Mouse (Mus musculus) embryonic fibroblast, embryonic 13.5 days (primary cell): ENCODE results near the gene Lyzl6. TPM values are rescaled to one million over a fixed set of nuclear protein-coding genes. Genes with fewer than 3 reads are reported as not detected.

Experiments
- H3K27ac ChIP-seq: 2 replicates; pipeline ENCODE4 v1.5.1; 2012; ENCODE audit warnings: low read length, control low read depth, inconsistent platforms; ENCODE audit not compliant: insufficient read depth
- H3K4me1 ChIP-seq: 2 replicates; pipeline ENCODE4 v1.6.1; 2011; ENCODE audit warnings: low read length; ENCODE audit not compliant: control insufficient read depth, insufficient read depth
- H3K4me3 ChIP-seq: 2 replicates; pipeline ENCODE4 v1.5.1; 2011; ENCODE audit warnings: mild to moderate bottlenecking, control low read depth, low read length; ENCODE audit not compliant: insufficient read depth
- CTCF ChIP-seq: IDR thresholded peaks from 2 replicates; pipeline ENCODE4 v1.5.1; 2011; ENCODE audit warnings: mild to moderate bottlenecking, control low read depth, low read length, moderate library complexity, borderline replicate concordance; ENCODE audit not compliant: insufficient read depth
- POLR2A ChIP-seq: IDR thresholded peaks from 2 replicates; pipeline ENCODE4 v1.6.1; 2011; ENCODE audit warnings: low read depth, mild to moderate bottlenecking, control low read depth, low read length, moderate library complexity
- polyA plus RNA-seq: library from polyadenylated mRNA; stranded (reverse); fragments of >200 nt; gene quantifications from 2 replicates; pipeline ENCODE4 v1.2.4, GENCODE M21; 2011; ENCODE audit warnings: low read depth; ENCODE audit not compliant: missing spikeins, insufficient read length

Lyzl6 gene
- polyA plus RNA-seq, 1 experiment, result not detected

DNA sequence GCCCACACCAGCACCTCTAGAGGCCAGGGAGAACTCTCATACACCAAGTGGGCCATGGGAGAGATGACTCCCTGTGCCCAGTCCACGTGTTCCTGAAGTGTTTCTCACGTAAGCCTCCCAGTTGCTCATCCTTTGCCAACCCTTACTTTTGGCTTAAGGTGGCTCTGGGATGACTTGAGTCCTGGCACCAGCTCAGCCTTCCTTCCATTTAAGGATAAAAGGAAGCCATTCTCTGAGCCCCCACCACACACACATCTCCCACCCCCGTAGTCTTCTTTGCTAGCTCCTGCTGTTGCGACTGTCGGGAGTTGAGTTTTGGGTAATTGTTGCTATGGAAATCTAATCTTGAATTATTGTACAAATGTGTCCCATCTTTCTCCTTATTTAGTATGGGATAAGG, 23.9 kb upstream of the Lyzl6 start:
- TF ChIP-seq POLR2A (no peak), CTCF (no peak)
- no peaks in the 10 kb centered on the region for H3K4me1 ChIP-seq
- H3K27ac ChIP-seq, result no peak overlapping the region
- H3K4me3 ChIP-seq, result no peak overlapping the region

DNA sequence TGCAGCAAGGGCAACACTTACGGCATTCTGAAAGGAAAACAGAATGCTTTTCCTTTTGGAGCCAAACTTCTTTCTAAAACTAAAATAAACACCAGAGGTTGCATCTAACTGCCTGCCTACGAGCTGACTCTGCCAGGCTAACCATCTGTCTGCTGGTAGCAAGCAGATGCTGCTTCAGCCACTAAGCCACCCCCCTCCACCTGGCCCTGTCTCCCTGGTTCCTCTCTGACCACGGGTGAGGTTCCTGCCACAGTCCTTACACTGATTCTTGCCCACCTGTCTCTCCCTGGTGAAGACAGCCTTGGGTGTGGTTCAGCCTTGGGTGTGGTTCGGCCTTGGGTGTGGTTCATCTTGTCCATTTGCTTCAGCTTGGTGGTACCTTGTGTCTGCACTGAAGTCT, 23.2 kb upstream of the Lyzl6 start:
- Histone ChIP-seq H3K4me1 (no peaks in the 10 kb centered on the region), H3K4me3 (no peak overlapping the region), H3K27ac (no peak overlapping the region)
- no peak for TF ChIP-seq CTCF
- no peak for TF ChIP-seq POLR2A

DNA sequence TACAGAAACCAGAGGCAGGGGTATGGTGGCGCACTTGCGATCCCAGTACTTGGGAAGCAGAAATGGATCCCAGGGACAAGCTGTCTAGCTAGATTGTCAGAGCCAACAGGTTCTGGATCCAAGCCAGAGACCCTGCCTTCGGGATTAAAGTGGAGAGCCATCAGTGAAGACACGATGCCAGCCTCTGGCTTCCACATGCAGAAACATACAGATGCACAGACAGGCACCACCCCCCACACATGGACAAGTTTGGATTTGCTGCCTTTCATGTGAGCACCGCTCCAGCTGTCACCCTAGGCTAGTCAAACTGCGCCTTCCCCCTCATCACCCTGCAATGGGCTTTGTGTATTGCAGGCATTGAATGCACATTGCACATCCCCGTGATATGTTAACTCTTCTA, 19.5 kb upstream of the Lyzl6 start:
- H3K27ac ChIP-seq, result no peak overlapping the region
- H3K4me3 ChIP-seq, result no peak overlapping the region
- TF ChIP-seq CTCF, result no peak
- TF ChIP-seq POLR2A, result no peak
- no peaks in the 10 kb centered on the region for H3K4me1 ChIP-seq

DNA sequence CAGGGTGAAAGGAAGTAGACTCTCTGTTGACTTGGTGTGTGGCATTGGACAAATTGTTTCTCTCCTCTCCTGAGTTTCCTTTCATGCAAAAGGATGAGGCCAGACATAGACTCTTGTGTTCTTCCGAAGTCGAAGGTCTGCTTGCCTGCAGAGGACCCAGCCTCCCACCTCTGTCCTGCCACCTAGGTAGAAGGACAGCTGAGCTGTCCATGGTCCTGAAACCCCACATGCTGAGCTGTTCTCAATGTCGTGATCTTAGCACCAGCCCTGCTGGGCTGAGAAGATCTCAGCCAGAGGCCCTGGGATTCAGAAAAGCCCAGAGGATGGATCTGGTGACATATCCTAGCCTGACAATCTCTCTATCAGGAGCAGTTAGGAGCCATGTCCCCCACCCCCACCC, 17.8 kb upstream of the Lyzl6 start:
- Histone ChIP-seq H3K4me3 (no peak overlapping the region), H3K4me1 (no peaks in the 10 kb centered on the region), H3K27ac (no peak overlapping the region)
- TF ChIP-seq POLR2A, result no peak
- TF ChIP-seq CTCF, result no peak

DNA sequence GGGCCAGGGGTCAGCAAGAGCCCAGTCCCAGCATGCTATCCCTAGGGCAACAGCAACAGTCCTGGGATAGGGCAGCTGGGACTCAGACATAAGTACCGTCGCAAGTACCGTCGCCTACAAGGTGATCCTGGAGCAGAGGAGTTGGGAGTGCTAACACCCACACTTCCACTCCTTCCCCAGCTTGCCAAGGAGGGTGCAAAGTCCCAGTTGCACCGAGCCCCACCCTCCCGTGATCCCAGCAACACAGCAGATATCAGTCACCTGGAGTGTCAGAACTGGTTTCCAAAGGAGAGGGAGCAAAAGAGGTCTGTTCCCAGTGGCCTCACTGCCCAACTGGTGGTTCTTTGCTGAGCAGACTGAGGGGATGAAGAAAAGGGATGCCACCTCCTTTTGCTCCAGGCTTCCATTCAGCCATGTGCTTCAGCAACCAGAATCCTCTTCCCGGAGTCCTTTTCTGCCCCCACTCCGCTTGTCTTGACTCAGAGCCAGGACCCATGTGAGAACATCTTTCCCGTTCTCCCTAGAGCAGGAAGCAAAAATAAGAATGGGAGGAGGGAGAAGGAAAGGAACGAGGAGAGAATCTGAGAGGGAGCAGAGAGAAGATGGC, 14.8 kb upstream of the Lyzl6 start:
- TF ChIP-seq POLR2A (no peak), CTCF (no peak)
- no peaks in the 10 kb centered on the region for H3K4me1 ChIP-seq
- no peak overlapping the region for H3K27ac ChIP-seq
- no peak overlapping the region for H3K4me3 ChIP-seq

DNA sequence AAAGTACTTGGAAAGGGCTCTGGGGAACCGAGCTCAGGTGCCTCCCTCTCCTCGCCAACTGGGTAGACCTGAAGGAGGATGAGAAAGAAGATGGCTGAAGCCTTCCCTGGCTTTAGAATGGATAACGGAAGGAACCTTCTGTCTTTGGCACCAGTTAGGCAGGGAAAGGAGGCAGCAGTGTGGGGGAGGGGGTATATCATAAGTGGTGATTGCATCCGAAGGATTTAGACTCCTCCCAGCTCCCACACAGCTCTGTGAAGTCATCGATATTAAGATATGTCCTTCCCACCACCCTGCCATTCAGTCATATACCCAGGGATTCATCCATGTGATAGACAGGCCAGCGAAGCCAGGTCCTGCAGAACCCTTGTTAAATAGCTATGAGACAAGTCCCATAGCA, 12.7 kb upstream of the Lyzl6 start:
- no peaks in the 10 kb centered on the region for H3K4me1 ChIP-seq
- H3K27ac ChIP-seq, result no peak overlapping the region
- TF ChIP-seq POLR2A, result no peak
- no peak overlapping the region for H3K4me3 ChIP-seq

DNA sequence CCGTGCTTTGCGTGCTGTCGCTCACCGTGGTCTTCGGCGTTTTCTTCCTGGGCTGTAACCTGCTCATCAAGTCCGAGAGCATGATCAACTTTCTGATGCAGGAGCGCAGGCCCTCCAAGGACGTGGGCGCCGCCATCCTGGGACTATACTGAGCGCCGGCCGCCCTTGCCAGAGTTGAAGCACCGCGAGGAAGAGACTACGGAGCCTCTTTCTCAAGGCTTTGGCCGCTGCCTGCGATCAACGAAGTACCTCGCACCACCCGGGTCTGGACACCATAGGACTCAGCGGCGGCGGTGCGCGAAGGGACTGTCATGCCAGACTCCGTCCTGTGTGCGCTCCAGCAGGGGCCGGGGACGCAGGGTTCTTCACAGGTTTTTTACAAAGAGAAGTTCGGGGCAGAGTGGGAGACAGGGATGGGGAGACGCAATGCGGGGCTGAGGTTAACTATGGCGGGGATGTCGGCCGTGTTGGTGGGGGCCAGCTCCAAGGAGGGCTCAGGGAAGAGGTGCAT, 11.3 kb upstream of the Lyzl6 start:
- no peak for TF ChIP-seq CTCF
- TF ChIP-seq POLR2A, result no peak
- Histone ChIP-seq H3K27ac (no peak overlapping the region), H3K4me3 (no peak overlapping the region), H3K4me1 (no peaks in the 10 kb centered on the region)

DNA sequence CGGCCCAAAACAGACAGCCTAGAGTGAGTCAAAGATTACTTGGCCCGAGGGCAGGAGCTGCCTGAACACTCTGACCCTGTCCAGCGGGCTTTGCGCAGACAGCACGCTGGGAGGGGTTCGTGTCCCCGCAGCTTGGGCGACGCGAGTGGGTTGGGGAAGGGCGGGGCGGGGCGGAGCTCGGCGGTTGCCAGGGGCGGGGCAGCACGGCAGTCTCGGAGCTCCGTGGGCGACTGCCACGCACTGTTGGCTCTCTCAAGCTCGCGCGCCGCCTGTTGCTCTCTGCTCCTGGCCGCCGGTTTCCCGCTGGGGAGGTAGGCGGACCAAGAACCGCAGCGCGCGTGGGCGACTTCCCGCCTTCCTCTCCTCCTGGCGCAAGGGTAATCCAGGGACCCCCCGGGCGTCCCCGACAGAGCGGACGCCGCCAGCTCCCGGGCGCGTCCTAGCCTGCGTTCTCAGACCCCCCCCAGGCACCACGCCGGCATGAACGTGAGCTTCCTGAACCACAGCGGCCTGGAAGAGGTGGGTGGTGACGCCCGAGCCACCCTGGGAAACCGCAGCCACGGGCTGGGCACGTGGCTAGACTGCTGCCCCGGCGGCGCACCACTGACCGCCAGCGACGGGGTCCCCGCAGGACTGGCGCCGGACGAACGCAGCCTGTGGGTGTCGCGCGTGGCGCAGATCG, 10.8 kb upstream of the Lyzl6 start, which contains the start of gene Rprml:
Gene Rprml (plus strand): TSS at position 270 of the 682 bp plus-strand sequence.
- H3K27ac ChIP-seq, result no peak within 1 kb of the TSS
- H3K4me3 ChIP-seq, result no peak within 1 kb of the TSS
- TF ChIP-seq CTCF (no peak), POLR2A (no peak)
- H3K4me1 ChIP-seq, result no peaks in the 10 kb centered on the region

DNA sequence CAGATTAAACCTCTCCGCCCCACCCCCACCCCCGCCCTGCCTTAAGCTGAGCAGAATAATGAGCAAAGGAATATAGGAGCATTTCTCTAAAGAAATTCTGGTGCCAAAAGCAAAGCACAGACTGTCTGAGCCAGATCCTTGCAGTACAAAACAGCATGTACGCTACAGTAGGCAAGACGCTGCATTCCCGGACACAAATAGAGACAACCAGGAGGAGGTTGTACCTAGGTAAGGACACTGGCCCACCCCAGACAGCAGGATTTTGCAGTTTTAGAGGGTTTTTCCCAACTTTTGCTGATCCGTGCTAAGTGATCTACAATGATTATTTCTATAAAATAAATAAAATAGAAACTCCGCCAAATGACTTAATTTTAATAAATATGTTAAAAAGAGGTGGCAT, 10.0 kb upstream of the Lyzl6 start:
- H3K4me1 ChIP-seq, result no peaks in the 10 kb centered on the region
- no peak overlapping the region for H3K4me3 ChIP-seq
- H3K27ac ChIP-seq, result no peak overlapping the region
- TF ChIP-seq POLR2A (no peak), CTCF (no peak)

DNA sequence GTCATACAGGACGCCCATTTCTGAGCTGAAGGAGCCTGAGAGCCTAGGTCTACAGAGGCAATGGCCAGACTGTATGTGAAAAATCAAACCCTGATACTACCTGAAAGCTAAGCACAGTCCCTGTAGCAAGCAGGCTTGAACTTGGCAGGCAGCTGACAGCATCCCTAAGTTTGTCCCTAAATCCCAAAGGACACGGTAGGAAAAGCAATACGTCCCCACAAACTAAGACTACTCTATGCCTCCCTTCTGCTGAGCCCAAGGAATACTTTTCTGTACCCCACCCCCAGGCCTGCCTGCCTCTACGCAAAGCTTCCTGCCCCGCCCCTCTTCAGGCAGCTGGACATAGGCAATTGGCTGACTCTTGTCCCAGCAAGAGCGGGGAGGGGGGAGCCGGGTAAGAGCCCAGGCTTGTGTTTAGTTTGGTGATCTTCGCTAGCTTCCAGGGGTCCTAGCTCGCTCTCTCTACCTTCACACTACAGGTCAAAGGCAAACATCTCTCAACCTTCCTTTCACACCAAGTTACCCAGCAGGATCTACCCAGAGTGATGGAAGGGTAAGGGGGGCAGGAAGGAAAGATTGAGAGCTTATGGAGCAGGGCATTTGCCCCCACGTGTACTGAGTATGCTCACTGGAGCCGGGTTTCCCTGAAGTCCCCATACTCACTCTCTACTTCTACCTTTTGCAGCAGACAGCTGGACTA, 9.4 kb upstream of the Lyzl6 start:
- Histone ChIP-seq H3K4me3 (no peak overlapping the region), H3K4me1 (no peaks in the 10 kb centered on the region), H3K27ac (no peak overlapping the region)
- no peak for TF ChIP-seq POLR2A
- TF ChIP-seq CTCF, result no peak
